Comparison of ENCODE assay signal across 8 mouse cellular contexts in the genomic region with DNA sequence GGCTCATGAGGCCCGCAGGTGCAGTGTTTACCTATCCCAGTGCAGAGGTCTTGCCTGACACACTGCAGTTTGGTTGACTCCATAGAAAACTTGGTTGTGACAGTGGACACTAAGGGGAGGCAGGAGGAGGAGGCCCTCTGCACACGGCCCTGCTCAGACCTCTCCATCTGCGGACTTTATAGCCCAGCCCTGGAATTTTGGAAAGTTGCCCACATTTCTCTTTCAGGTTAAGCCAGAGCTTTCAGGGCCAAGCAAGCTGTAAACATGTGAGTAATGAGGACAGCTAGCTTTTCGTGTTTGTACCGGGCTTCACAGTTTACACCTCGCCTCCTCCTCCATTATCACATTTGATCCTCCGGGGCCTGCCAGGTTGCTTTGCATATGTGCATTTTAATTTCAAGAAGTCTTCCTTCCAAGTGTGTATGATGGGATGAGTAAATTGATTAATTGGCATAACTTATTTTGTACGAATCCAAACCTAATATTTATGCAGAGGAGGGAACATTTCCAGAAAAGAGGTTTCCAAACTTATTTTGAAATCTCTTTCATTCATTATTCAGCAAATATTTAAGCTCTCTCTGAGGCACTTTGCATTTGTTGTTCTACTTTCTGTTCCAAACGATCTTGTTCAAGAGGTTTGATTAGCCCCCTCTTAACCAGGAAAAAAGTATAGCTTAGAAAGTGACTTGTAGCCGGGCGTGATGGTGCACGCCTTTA.
DNase-seq lines count a peak whose midpoint lies in the region; ATAC-seq and TF ChIP-seq lines count a peak whose summit lies in the region.

No protein-coding gene starts in this region.

- H3K27ac ChIP-seq in liver, embryonic 13.5 days = no peak overlapping the region
- H3K27ac ChIP-seq in liver, embryonic 12.5 days = no peak overlapping the region
- H3K27ac ChIP-seq in intestine, embryonic 16.5 days (ENCODE audit: low read length) = 0 out of 2 replicates have a peak overlapping the region, but pooled peaks have one; percentile 11
- no peak overlapping the region for H3K27ac ChIP-seq in thymus, adult 2 months (ENCODE audit: control insufficient read depth, insufficient read depth, low read length)

- H3K4me3 ChIP-seq in liver, embryonic 13.5 days (replicated peaks) = no peak overlapping the region
- no peak overlapping the region for H3K4me3 ChIP-seq in liver, embryonic 12.5 days
- H3K4me3 ChIP-seq in intestine, embryonic 16.5 days (ENCODE audit: low read length) = no peak overlapping the region
- no peak overlapping the region for H3K4me3 ChIP-seq in thymus, adult 2 months (ENCODE audit: control insufficient read depth, insufficient read depth, low read length)

- no peak for TF ChIP-seq CTCF in thymus, adult 2 months (IDR thresholded peaks at IDR 0.05; ENCODE audit: borderline replicate concordance, control insufficient read depth, extremely low read depth, insufficient read depth, low read length, poor library complexity)

- TF ChIP-seq POLR2A in thymus, adult 2 months (IDR thresholded peaks at IDR 0.05; ENCODE audit: control insufficient read depth, extremely low read depth, insufficient read depth, low read length, poor library complexity) = no peak

- DNase-seq in cerebellum, adult 11-12 months = peak; percentile 72
- DNase-seq in cerebellum, adult 8-10 months = no peak
- no peak for DNase-seq in liver, embryonic 13.5 days
- DNase-seq in lung, postnatal 25 days (ENCODE audit: low spot score) = peak; percentile 71
- DNase-seq in thymus, adult 2 months = no peak
- no peak for DNase-seq in spleen, adult 12 weeks (ENCODE audit: low spot score)

- H3K9me3 ChIP-seq in liver, embryonic 13.5 days (replicated peaks) = no peaks in the 10 kb centered on the region
- no peaks in the 10 kb centered on the region for H3K9me3 ChIP-seq in liver, embryonic 12.5 days (replicated peaks)
- H3K9me3 ChIP-seq in intestine, embryonic 16.5 days (ENCODE audit: control insufficient read depth, low read length) = no peaks in the 10 kb centered on the region

- no peak overlapping the region for H3K4me2 ChIP-seq in liver, embryonic 13.5 days
- no peak overlapping the region for H3K4me2 ChIP-seq in liver, embryonic 12.5 days
- no peak overlapping the region for H3K4me2 ChIP-seq in intestine, embryonic 16.5 days (ENCODE audit: low read depth, low read length)

- peak; percentile 37; the same call in 1 of the 2 replicates for ATAC-seq in liver, embryonic 13.5 days (ENCODE audit: low read depth)
- no peak for ATAC-seq in liver, embryonic 12.5 days
- ATAC-seq in intestine, embryonic 16.5 days = peak; percentile 9; the same call in 1 of the 2 replicates

- H3K27me3 ChIP-seq in liver, embryonic 13.5 days = no peaks in the 10 kb centered on the region
- no peaks in the 10 kb centered on the region for H3K27me3 ChIP-seq in liver, embryonic 12.5 days (replicated peaks)
- H3K27me3 ChIP-seq in intestine, embryonic 16.5 days (replicated peaks; ENCODE audit: control insufficient read depth, insufficient read depth, low read length) = no peaks in the 10 kb centered on the region
- H3K27me3 ChIP-seq in thymus, adult 2 months (ENCODE audit: control insufficient read depth, insufficient read depth, low read length) = no peaks in the 10 kb centered on the region

- WGBS in liver, embryonic 13.5 days (ENCODE audit: insufficient replicate concordance) = 65% methylated on average over 12 of the region's 12 CpGs
- 73% methylated on average over 12 of the region's 12 CpGs for WGBS in liver, embryonic 12.5 days (ENCODE audit: insufficient replicate concordance)
- 56% methylated on average over 12 of the region's 12 CpGs for WGBS in intestine, embryonic 16.5 days
- 95% methylated on average over 12 of the region's 12 CpGs for WGBS in thymus, adult 2 months

- peaks cover 8% of the 10 kb centered on the region for H3K36me3 ChIP-seq in liver, embryonic 13.5 days
- peaks cover 11% of the 10 kb centered on the region for H3K36me3 ChIP-seq in liver, embryonic 12.5 days
- H3K36me3 ChIP-seq in intestine, embryonic 16.5 days (ENCODE audit: control insufficient read depth, insufficient read depth, low read length) = peaks cover 18% of the 10 kb centered on the region
- H3K36me3 ChIP-seq in thymus, adult 2 months (ENCODE audit: control insufficient read depth, insufficient read depth, low read length) = peaks cover 9% of the 10 kb centered on the region; the same call in 1 of the 2 replicates

- no peak overlapping the region for H3K9ac ChIP-seq in liver, embryonic 13.5 days
- H3K9ac ChIP-seq in liver, embryonic 12.5 days = no peak overlapping the region
- no peak overlapping the region for H3K9ac ChIP-seq in intestine, embryonic 16.5 days (ENCODE audit: low read depth, low read length)

- peaks cover 33% of the 10 kb centered on the region for H3K4me1 ChIP-seq in liver, embryonic 13.5 days (replicated peaks)
- H3K4me1 ChIP-seq in liver, embryonic 12.5 days = peaks cover 42% of the 10 kb centered on the region
- peaks cover 32% of the 10 kb centered on the region for H3K4me1 ChIP-seq in intestine, embryonic 16.5 days (ENCODE audit: control insufficient read depth, insufficient read depth, low read length)
- peaks cover 37% of the 10 kb centered on the region for H3K4me1 ChIP-seq in thymus, adult 2 months (replicated peaks; ENCODE audit: control insufficient read depth, insufficient read depth, low read length)

Comparison
In these comparisons a context has a peak if more than half of its experiments do, and no peak if none do; other contexts are left out.
1. DNase-seq: peak in cerebellum, adult 11-12 months (single experiment) and lung, postnatal 25 days (single experiment); none in cerebellum, adult 8-10 months (single experiment), liver, embryonic 13.5 days (single experiment), thymus, adult 2 months (single experiment) and spleen, adult 12 weeks (single experiment).